Mouse (Mus musculus): ENCODE results near the gene Gm8011. TPM values are rescaled to one million over a fixed set of nuclear protein-coding genes. Genes with fewer than 3 reads are reported as not detected.
"Not testable (repeated sequence)": the region's sequence is repeated elsewhere in the genome, so short reads cannot be mapped to it uniquely, and the experiment has no call there.

The Gm8011 gene
- not detected for total RNA-seq (2021)
- long read RNA-seq, experiment 1: 0 reads
- long read RNA-seq, experiment 2: 0 reads

DNA sequence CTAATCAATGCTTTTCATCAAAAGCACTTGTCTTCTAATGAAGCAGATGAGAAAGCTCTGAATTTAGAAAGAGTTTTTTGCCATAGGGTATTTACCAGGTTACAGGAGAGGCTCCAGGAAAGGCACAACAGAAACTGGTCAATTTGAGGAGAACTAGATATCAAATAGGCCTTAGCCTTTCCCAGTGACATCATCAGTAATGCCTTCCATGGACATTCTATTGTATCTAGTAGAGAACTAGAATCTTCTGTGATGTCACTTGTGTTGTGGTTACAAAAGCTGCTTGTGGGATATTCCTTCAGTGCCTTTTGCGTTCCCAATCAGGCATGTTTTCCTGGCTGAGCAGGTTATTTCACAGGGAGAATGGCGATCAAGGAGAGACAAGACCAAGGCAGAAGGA lies at the start of gene Gm8011:
TSS of gene Gm8011 (plus strand) at position 301 of the 400 bp plus-strand sequence.
- DNase-seq (ENCODE audit: low spot score): not testable (repeated sequence)

DNA sequence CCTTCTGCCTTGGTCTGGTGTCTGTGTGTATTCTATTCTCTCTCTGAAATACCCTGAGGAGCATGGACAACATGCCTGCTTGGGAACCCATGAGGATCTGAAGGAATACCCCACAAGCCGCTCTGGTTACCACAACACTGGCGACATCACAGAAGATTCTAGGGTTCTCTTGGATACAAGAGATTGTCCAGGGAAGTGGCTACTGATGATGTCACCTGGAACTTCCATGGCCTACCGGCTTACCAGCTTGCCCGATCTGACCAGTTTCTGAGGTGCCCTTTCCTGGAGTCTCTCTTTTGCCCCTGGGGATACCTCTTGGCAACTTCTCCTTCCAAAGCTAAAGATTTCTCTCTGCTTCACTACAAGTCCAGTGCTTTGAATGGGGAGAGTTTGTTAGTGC lies 24.1 kb upstream of the Gm8011 start, which contains the start of gene Gm8005:
TSS of gene Gm8005 (minus strand) at position 101 of the 400 bp plus-strand sequence.
- DNase-seq (ENCODE audit: low spot score): not testable (repeated sequence)

DNA sequence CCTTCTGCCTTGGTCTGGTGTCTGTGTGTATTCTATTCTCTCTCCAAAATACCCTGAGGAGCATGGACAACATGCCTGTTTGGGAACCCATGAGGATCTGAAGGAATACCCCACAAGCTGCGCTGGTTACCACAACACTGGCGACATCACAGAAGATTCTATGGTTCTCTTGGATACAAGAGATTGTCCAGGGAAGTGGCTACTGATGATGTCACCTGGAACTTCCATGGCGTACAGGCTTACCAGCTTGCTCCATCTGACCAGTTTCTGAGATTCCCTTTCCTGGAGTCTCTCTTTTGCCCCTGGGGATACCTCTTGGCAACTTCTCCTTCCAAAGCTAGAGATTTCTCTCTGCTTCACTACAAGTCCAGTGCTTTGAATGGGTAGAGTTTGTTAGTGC lies 38.6 kb downstream of the Gm8011 start, which contains the start of gene Gm8020:
TSS of gene Gm8020 (minus strand) at position 101 of the 400 bp plus-strand sequence.
- DNase-seq (ENCODE audit: low spot score): not testable (repeated sequence)

Other genes with a start within 250 kb of the Gm8011 start
- not detected for gene Gm17026, start 203.8 kb upstream of the Gm8011 start, total RNA-seq (2021)
- gene Gm9611, start 166.5 kb upstream of the Gm8011 start, total RNA-seq (2021): not detected
- gene Gm7995, start 153.7 kb upstream of the Gm8011 start, total RNA-seq (2021): not detected
- not detected for gene Gm8005, start 24.2 kb upstream of the Gm8011 start, total RNA-seq (2021)
- not detected for gene Gm8020, start 38.5 kb downstream of the Gm8011 start, total RNA-seq (2021)
- not detected for gene Gm8024, start 60.4 kb downstream of the Gm8011 start, total RNA-seq (2021)
- gene Gm17124, start 136.0 kb downstream of the Gm8011 start, total RNA-seq (2021): not detected
- gene Gm3633, start 178.0 kb downstream of the Gm8011 start, total RNA-seq (2021): not detected
- gene Gm10378, start 192.1 kb downstream of the Gm8011 start, total RNA-seq (2021): not detected

All from gastrocnemius, adult 18-20 months (tissue).